Mouse (Mus musculus) ES-Bruce4 (cell line): ENCODE results near the gene Map4k4.

Experiments used
- CTCF ChIP-seq: IDR thresholded peaks from one replicate; pipeline ENCODE4 v1.8.1; 2011; ENCODE audit warnings: low read depth, low read length
- EP300 ChIP-seq: IDR thresholded peaks from 2 replicates; pipeline ENCODE4 v1.6.1; 2011; ENCODE audit warnings: low read depth, low read length; ENCODE audit not compliant: insufficient read depth
- POLR2A ChIP-seq: IDR thresholded peaks from one replicate; pipeline ENCODE4 v1.8.1; 2011; ENCODE audit warnings: low read length; ENCODE audit not compliant: insufficient read depth

GRCm38 (mm10) chr1:39887997-39888396 is 12.7 kb upstream of the Map4k4 start:
- TF ChIP-seq POLR2A (no peak), EP300 (no peak), CTCF (no peak)
